Mouse (Mus musculus) intestine, embryonic 14.5 days (tissue): ENCODE measurements around the gene Mia2. TPM values are rescaled to one million over a fixed set of nuclear protein-coding genes. Genes with fewer than 3 reads are reported as not detected.
A peak's percentile ranks its signal among the peaks of the same experiment; 100 is the strongest.

Experiments used
- ATAC-seq: fragments of 200-750 bp; cut with Nextera tagmentation; replicated peaks from 2 replicates; pipeline ENCODE4 v1.8.0; 2017; ENCODE audit warnings: low read depth, moderate number of reproducible peaks, moderate TSS enrichment, moderate library complexity; ENCODE audit not compliant: low FRiP score, low TSS enrichment
- DNase-seq: peaks from one replicate; pipeline ENCODE4 v3.0.0-alpha.2; 2018; ENCODE audit warnings: low spot score
- H3K27ac ChIP-seq: fragments of 300-500 bp; sonication (generic); 2 replicates; pipeline ENCODE4 v1.5.1; 2014; ENCODE audit warnings: low read depth, mild to moderate bottlenecking, control low read depth
- H3K27me3 ChIP-seq: fragments of 300-500 bp; sonication (generic); replicated peaks from 2 replicates; pipeline ENCODE4 v1.6.1; 2014; ENCODE audit warnings: low read length, control low read depth; ENCODE audit not compliant: control insufficient read depth, insufficient read depth
- H3K36me3 ChIP-seq: fragments of 300-500 bp; sonication (generic); 2 replicates; pipeline ENCODE4 v1.6.1; 2014; ENCODE audit warnings: low read length, control low read depth; ENCODE audit not compliant: control insufficient read depth, insufficient read depth
- H3K4me1 ChIP-seq: fragments of 300-500 bp; sonication (generic); replicated peaks from 2 replicates; pipeline ENCODE4 v1.6.1; 2014; ENCODE audit warnings: low read length, control low read depth, mixed read lengths; ENCODE audit not compliant: control insufficient read depth, insufficient read depth
- H3K4me2 ChIP-seq: fragments of 300-500 bp; sonication (generic); 2 replicates; pipeline ENCODE4 v1.6.1; 2014; ENCODE audit warnings: low read length
- H3K4me3 ChIP-seq: fragments of 300-500 bp; sonication (generic); 2 replicates; pipeline ENCODE4 v1.5.1; 2014; ENCODE audit warnings: low read depth, low read length, control low read depth, mixed read lengths
- H3K9ac ChIP-seq: fragments of 300-500 bp; sonication (generic); 2 replicates; pipeline ENCODE4 v1.6.1; 2014; ENCODE audit warnings: mild to moderate bottlenecking, low read length
- H3K9me3 ChIP-seq: fragments of 300-500 bp; sonication (generic); 2 replicates; pipeline ENCODE4 v1.6.1; 2016; ENCODE audit warnings: low read length, control low read depth; ENCODE audit not compliant: control insufficient read depth
- WGBS: fragments of 180-500 bp; shearing (Covaris S2); extraction: QIAGEN DNeasy Blood & Tissue Kit; methylation state at CpG from one replicate; pipeline ENCODE4 v1.1.7; 2014; 5-methylcytosine and 5-hydroxymethylcytosine counted together
- polyA plus RNA-seq: library from polyadenylated mRNA; unstranded; fragments of >200 nt; fragmentation: Nextera tagmentation; extraction: Ambion mirVana; gene quantifications from 2 replicates; pipeline ENCODE4 v1.2.1, GENCODE M21; 2014

The Mia2 gene
- polyA plus RNA-seq, 1 experiment from 2014 or later = 75.2 TPM

- Histone ChIP-seq H3K36me3 (no peaks in the 10 kb centered on the region), H3K9me3 (no peaks in the 10 kb centered on the region), H3K4me1 (no peaks in the 10 kb centered on the region), H3K4me3 (no peak overlapping the region), H3K27ac (no peak overlapping the region), H3K27me3 (no peaks in the 10 kb centered on the region), H3K4me2 (no peak overlapping the region), H3K9ac (no peak overlapping the region)
- DNase-seq (no peak), ATAC-seq (no peak)
- 91% methylated on average over 4 of the region's 4 CpGs for WGBS
Measured at GRCm38 (mm10) chr12:59107926-59108325, 12.3 kb downstream of the Mia2 start.

- Histone ChIP-seq H3K27ac (no peak overlapping the region), H3K36me3 (no peaks in the 10 kb centered on the region), H3K9ac (no peak overlapping the region), H3K9me3 (no peaks in the 10 kb centered on the region), H3K27me3 (no peaks in the 10 kb centered on the region), H3K4me3 (no peak overlapping the region), H3K4me1 (no peaks in the 10 kb centered on the region), H3K4me2 (no peak overlapping the region)
- no peak for DNase-seq
- ATAC-seq = no peak
- WGBS = 74% methylated on average over 3 of the region's 3 CpGs
Measured at GRCm38 (mm10) chr12:59117184-59117583, 21.6 kb downstream of the Mia2 start.

- no peak overlapping the region for H3K27ac ChIP-seq
- H3K4me2 ChIP-seq = no peak overlapping the region
- no peak overlapping the region for H3K4me3 ChIP-seq
- no peaks in the 10 kb centered on the region for H3K27me3 ChIP-seq
- 0 out of 2 replicates have a peak, but pooled peaks cover 3% of the 10 kb centered on the region for H3K4me1 ChIP-seq
- ATAC-seq (no peak), DNase-seq (no peak)
- WGBS = 89% methylated on average over 2 of the region's 2 CpGs
- no peaks in the 10 kb centered on the region for H3K36me3 ChIP-seq
- H3K9me3 ChIP-seq = no peaks in the 10 kb centered on the region
- H3K9ac ChIP-seq = no peak overlapping the region
Measured at GRCm38 (mm10) chr12:59125426-59125825, 29.8 kb downstream of the Mia2 start.

- H3K27me3 ChIP-seq = no peaks in the 10 kb centered on the region
- H3K4me3 ChIP-seq = no peak overlapping the region
- H3K4me1 ChIP-seq = peaks cover 17% of the 10 kb centered on the region
- no peaks in the 10 kb centered on the region for H3K36me3 ChIP-seq
- no peak overlapping the region for H3K27ac ChIP-seq
- no peak overlapping the region for H3K4me2 ChIP-seq
- 81% methylated on average over 10 of the region's 10 CpGs for WGBS
- no peak for DNase-seq
- H3K9ac ChIP-seq = no peak overlapping the region
- no peak for ATAC-seq
- no peaks in the 10 kb centered on the region for H3K9me3 ChIP-seq
Measured at GRCm38 (mm10) chr12:59128501-59128900, 32.9 kb downstream of the Mia2 start.

GRCm38 (mm10) chr12:59129038-59129437 is 33.4 kb downstream of the Mia2 start:
- H3K4me2 ChIP-seq = peak overlapping the region; percentile 78

GRCm38 (mm10) chr12:59129592-59129991 is 34.0 kb downstream of the Mia2 start:
- no peaks in the 10 kb centered on the region for H3K27me3 ChIP-seq
- H3K4me2 ChIP-seq = peak overlapping the region; percentile 78
- H3K9me3 ChIP-seq = no peaks in the 10 kb centered on the region
- DNase-seq (peak; percentile 61), ATAC-seq (no peak)
- H3K9ac ChIP-seq = peak overlapping the region; percentile 5; the same call in 1 of the 2 replicates
- WGBS = 12% methylated on average over 6 of the region's 6 CpGs
- H3K4me3 ChIP-seq = peak overlapping the region; percentile 86
- H3K36me3 ChIP-seq = no peaks in the 10 kb centered on the region
- H3K27ac ChIP-seq = no peak overlapping the region
- H3K4me1 ChIP-seq = peaks cover 17% of the 10 kb centered on the region

More at GRCm38 (mm10) chr12:59129038-59129437, 33.4 kb downstream of the Mia2 start:
- H3K4me3 ChIP-seq = 0 out of 2 replicates have a peak overlapping the region, but pooled peaks have one; percentile 86
- 40% methylated on average over 7 of the region's 7 CpGs for WGBS
- no peak overlapping the region for H3K9ac ChIP-seq
- no peaks in the 10 kb centered on the region for H3K27me3 ChIP-seq
- no peak for ATAC-seq
- no peak overlapping the region for H3K27ac ChIP-seq
- H3K4me1 ChIP-seq = peaks cover 17% of the 10 kb centered on the region
- H3K9me3 ChIP-seq = no peaks in the 10 kb centered on the region
- no peak for DNase-seq
- H3K36me3 ChIP-seq = no peaks in the 10 kb centered on the region

GRCm38 (mm10) chr12:59130249-59130648 is 34.6 kb downstream of the Mia2 start:
- Histone ChIP-seq H3K4me3 (peak overlapping the region; percentile 86), H3K4me2 (peak overlapping the region; percentile 78), H3K9me3 (no peaks in the 10 kb centered on the region), H3K9ac (peak overlapping the region; percentile 92), H3K36me3 (no peaks in the 10 kb centered on the region), H3K27ac (peak overlapping the region; percentile 94), H3K4me1 (peaks cover 17% of the 10 kb centered on the region), H3K27me3 (no peaks in the 10 kb centered on the region)
- peak; percentile 60 for DNase-seq
- WGBS = 5% methylated on average over 3 of the region's 3 CpGs
- no peak for ATAC-seq

GRCm38 (mm10) chr12:59130651-59131577 is 35.3 kb downstream of the Mia2 start:
- peak overlapping the region; percentile 86 for H3K4me3 ChIP-seq
- peak overlapping the region; percentile 78 for H3K4me2 ChIP-seq
- under 1% methylated on average over 87 of the region's 100 CpGs for WGBS
- DNase-seq = peak; percentile 95
- H3K27ac ChIP-seq = peak overlapping the region; percentile 94
- no peaks in the 10 kb centered on the region for H3K27me3 ChIP-seq
- H3K9me3 ChIP-seq = no peaks in the 10 kb centered on the region
- peaks cover 17% of the 10 kb centered on the region for H3K4me1 ChIP-seq
- H3K9ac ChIP-seq = peak overlapping the region; percentile 92
- H3K36me3 ChIP-seq = no peaks in the 10 kb centered on the region
- peak; percentile 97 for ATAC-seq
